Mouse (Mus musculus): ENCODE results near the gene Dync2h1.

DNA sequence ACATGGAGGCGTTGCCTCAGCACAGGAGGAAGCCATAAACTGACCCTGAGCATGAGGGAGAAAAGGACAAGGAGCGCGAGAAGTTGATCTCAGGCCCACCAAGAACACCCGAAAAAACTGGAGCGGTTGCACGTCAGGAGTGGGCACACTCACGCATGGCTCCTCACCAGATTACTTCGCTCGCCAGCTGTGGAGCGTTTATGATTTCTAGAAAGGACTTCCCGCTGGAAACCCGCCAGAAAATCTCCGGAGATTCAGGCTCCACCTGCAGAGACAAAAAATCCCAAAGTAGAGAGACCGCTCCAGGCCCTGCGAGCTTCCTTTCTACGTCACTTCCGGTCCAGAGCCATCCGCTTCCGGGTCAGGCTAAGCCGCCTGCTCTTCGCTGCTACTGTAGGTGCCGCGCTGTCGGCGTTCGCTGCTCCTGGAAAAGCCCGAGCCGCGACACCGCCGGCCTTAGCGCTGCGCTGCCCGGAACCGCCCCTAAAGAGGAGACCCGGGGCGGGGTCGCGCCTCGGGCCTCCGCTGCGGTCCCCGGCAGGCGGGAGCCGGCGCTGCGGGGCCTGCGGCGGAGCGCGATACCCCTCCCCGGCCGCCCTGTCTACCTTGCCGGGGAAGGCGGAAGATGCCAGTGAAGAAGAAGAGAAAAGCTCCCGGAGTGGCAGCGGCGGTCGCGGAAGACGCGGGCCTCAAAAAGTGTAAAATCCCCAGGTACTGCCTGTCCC, at the start of gene Dync2h1, which contains the start of gene Dcun1d5:
- peak; percentile 87 for TF ChIP-seq POLR2A (IDR thresholded peaks at IDR 0.05; ENCODE audit: insufficient read length, low read depth)
- TF ChIP-seq MYOD1 (IDR thresholded peaks at IDR 0.05; ENCODE audit: control insufficient read depth in 1 of 3, insufficient read length in 2 of 3, low read depth in 2 of 3): no peak
- no peak for TF ChIP-seq TCF12 (IDR thresholded peaks at IDR 0.05; ENCODE audit: insufficient read depth, poor library complexity, severe bottlenecking)
- no peak for TF ChIP-seq USF1 (IDR thresholded peaks at IDR 0.05; ENCODE audit: low read depth)
- no peak for TF ChIP-seq TCF3 (IDR thresholded peaks at IDR 0.05; ENCODE audit: insufficient read length, low read depth)
